Mouse (Mus musculus) left cerebral cortex, postnatal 4 days (tissue): Measurements from ENCODE around the gene Mdm2. TPM values are rescaled to one million over a fixed set of nuclear protein-coding genes. Genes with fewer than 3 reads are reported as not detected.

Experiments
- DNase-seq: peaks from one replicate; pipeline ENCODE4 v3.0.0-alpha.2; 2022
- intact Hi-C: fragments of 180-260 bp; cut with DNase I; formaldehyde crosslinking; loops from one replicate; pipeline ENCODE4 v1.15.1; 2025
- total RNA-seq, 2 experiments: library from RNA; stranded (reverse); gene quantifications; 2 replicates each; pipeline ENCODE4 v1.2.3; 2021

Gene Mdm2
- total RNA-seq, 2 experiments from 2014 or later = 39.1 to 51.9 TPM

- intact Hi-C loops = no loop called here
- DNase-seq = no peak
Measured at GRCm38 (mm10) chr10:117685171-117685848, 25.2 kb downstream of the Mdm2 start.

GRCm38 (mm10) chr10:117684298-117685170 lies 26.0 kb downstream of the Mdm2 start:
- DNase-seq = no peak
- intact Hi-C loops = no loop called here

- intact Hi-C loops = no loop called here
- no peak for DNase-seq
Measured at GRCm38 (mm10) chr10:117683734-117684037, 26.9 kb downstream of the Mdm2 start.

- intact Hi-C loops = no loop called here
Measured at GRCm38 (mm10) chr10:117682858-117683733, 27.5 kb downstream of the Mdm2 start.

GRCm38 (mm10) chr10:117681999-117682857 lies 28.3 kb downstream of the Mdm2 start:
- intact Hi-C loops = no loop called here
- peak; percentile 36 for DNase-seq

More at GRCm38 (mm10) chr10:117682858-117683733, 27.5 kb downstream of the Mdm2 start:
- no peak for DNase-seq

GRCm38 (mm10) chr10:117681543-117681942 lies 29.0 kb downstream of the Mdm2 start:
- intact Hi-C loops = no loop called here
- no peak for DNase-seq

GRCm38 (mm10) chr10:117680868-117681513 lies 29.6 kb downstream of the Mdm2 start:
- no peak for DNase-seq
- intact Hi-C loops = no loop called here

- intact Hi-C loops = loop anchor here (5.0 to 10.0 kb wide), 3 partner anchors 163 to 455 kb away; partner anchors contain the start of gene Yeats4
- no peak for DNase-seq
Measured at GRCm38 (mm10) chr10:117679963-117680473, 30.5 kb downstream of the Mdm2 start.

- no peak for DNase-seq
- intact Hi-C loops = loop anchor here (5.0 to 10.0 kb wide), 3 partner anchors 162 to 454 kb away; partner anchors contain the start of gene Yeats4
Measured at GRCm38 (mm10) chr10:117679029-117679686, 31.4 kb downstream of the Mdm2 start.

GRCm38 (mm10) chr10:117678357-117678756 lies 32.2 kb downstream of the Mdm2 start:
- intact Hi-C loops = loop anchor here (5.0 to 10.0 kb wide), 3 partner anchors 161 to 454 kb away; partner anchors contain the start of gene Yeats4
- no peak for DNase-seq

GRCm38 (mm10) chr10:117677494-117678236 lies 32.9 kb downstream of the Mdm2 start:
- DNase-seq = no peak
- intact Hi-C loops = loop anchor here (2.0 to 10.0 kb wide), 4 partner anchors 160 to 453 kb away; partner anchors contain the start of gene Yeats4

GRCm38 (mm10) chr10:117676644-117677313 lies 33.8 kb downstream of the Mdm2 start:
- peak; percentile 23 for DNase-seq

GRCm38 (mm10) chr10:117676036-117676643 lies 34.4 kb downstream of the Mdm2 start:
- peak; percentile 39 for DNase-seq
- intact Hi-C loops = loop anchor here (2.0 to 10.0 kb wide), 4 partner anchors 159 to 451 kb away; partner anchors contain the start of gene Yeats4

More at GRCm38 (mm10) chr10:117676644-117677313, 33.8 kb downstream of the Mdm2 start:
- intact Hi-C loops = loop anchor here (2.0 to 10.0 kb wide), 4 partner anchors 159 to 452 kb away; partner anchors contain the start of gene Yeats4

GRCm38 (mm10) chr10:117675096-117676035 lies 35.2 kb downstream of the Mdm2 start:
- peak; percentile 87 for DNase-seq
- intact Hi-C loops = loop anchor here (2.0 to 10.0 kb wide), 4 partner anchors 158 to 451 kb away; partner anchors contain the start of gene Yeats4

GRCm38 (mm10) chr10:117674359-117675019 lies 36.1 kb downstream of the Mdm2 start:
- DNase-seq = no peak
- intact Hi-C loops = loop anchor here (5.0 to 10.0 kb wide), 3 partner anchors 157 to 450 kb away; partner anchors contain the start of gene Yeats4
